Mouse (Mus musculus) gastrocnemius, postnatal 36 days (tissue): ENCODE results near the gene Ddx1. TPM values are rescaled to one million over a fixed set of nuclear protein-coding genes. Genes with fewer than 3 reads are reported as not detected.

Source experiments
- DNase-seq, 2 experiments: peaks; one replicate each; pipeline ENCODE4 v3.0.0; 2022
- intact Hi-C: fragments of 180-260 bp; cut with DNase I; formaldehyde crosslinking; loops from one replicate; pipeline ENCODE4 v1.15.1; 2025
- long read RNA-seq, 2 experiments: library from polyadenylated mRNA; stranded (forward); transcript quantifications; one replicate each; pipeline ENCODE4 v2.0.0; 2021
- total RNA-seq, 2 experiments: library from RNA; stranded (reverse); gene quantifications; 2 replicates each; pipeline ENCODE4 v1.2.3; 2021

Ddx1 gene
- 100 to 1,000 TPM in 1 of 2 experiments, 10 to 100 TPM in 1; 91.7 to 113 TPM for total RNA-seq
- long read RNA-seq, experiment 1, full-length matches to known transcripts, result 106 of 128 reads
- long read RNA-seq, experiment 1, partial matches to known transcripts, result 18 of 128 reads
- long read RNA-seq, experiment 1, other reads (novel, unspliced or antisense), result 4 of 128 reads
- long read RNA-seq, experiment 2, full-length matches to known transcripts, result 143 of 168 reads
- long read RNA-seq, experiment 2, partial matches to known transcripts, result 20 of 168 reads
- long read RNA-seq, experiment 2, other reads (novel, unspliced or antisense), result 5 of 168 reads

- DNase-seq, result peak; percentile 61 to 69
- intact Hi-C loops, result no loop called here
Measured at GRCm38 (mm10) chr12:13248691-13249572, at the start of gene Ddx1. Ddx1 (minus strand) TSS chr12:13249213.

- intact Hi-C loops, result no loop called here
Measured at GRCm38 (mm10) chr12:13293421-13293881, 44.4 kb upstream of the Ddx1 start.

GRCm38 (mm10) chr12:13291453-13291852 is 42.4 kb upstream of the Ddx1 start:
- intact Hi-C loops, result no loop called here

More at GRCm38 (mm10) chr12:13293421-13293881, 44.4 kb upstream of the Ddx1 start:
- DNase-seq, result no peak

GRCm38 (mm10) chr12:13269570-13270390 is 20.8 kb upstream of the Ddx1 start:
- intact Hi-C loops, result no loop called here
- no peak for DNase-seq

More at GRCm38 (mm10) chr12:13291453-13291852, 42.4 kb upstream of the Ddx1 start:
- no peak for DNase-seq

GRCm38 (mm10) chr12:13268826-13269449 is 19.9 kb upstream of the Ddx1 start, which contains the start of gene Nbas:
Nbas (plus strand) TSS chr12:13269133.
- intact Hi-C loops, result no loop called here
- DNase-seq, result peak; percentile 77 to 79

GRCm38 (mm10) chr12:13268412-13268811 is 19.4 kb upstream of the Ddx1 start:
- no peak for DNase-seq
- intact Hi-C loops, result no loop called here

GRCm38 (mm10) chr12:13255701-13256100 is 6.7 kb upstream of the Ddx1 start:
- intact Hi-C loops, result no loop called here
- DNase-seq, result no peak

- no peak for DNase-seq
- intact Hi-C loops, result no loop called here
Measured at GRCm38 (mm10) chr12:13255068-13255467, 6.1 kb upstream of the Ddx1 start.

GRCm38 (mm10) chr12:13249573-13249919 is 533 bp upstream of the Ddx1 start:
- no peak for DNase-seq
- intact Hi-C loops, result no loop called here

- intact Hi-C loops, result no loop called here
- DNase-seq, result no peak
Measured at GRCm38 (mm10) chr12:13242453-13242852, 6.6 kb downstream of the Ddx1 start.

GRCm38 (mm10) chr12:13218101-13218514 is 30.9 kb downstream of the Ddx1 start:
- no peak for DNase-seq
- intact Hi-C loops, result loop anchor here (5.0 to 10.0 kb wide), 2 partner anchors 433 to 896 kb away; no protein-coding TSS in a partner anchor

GRCm38 (mm10) chr12:13217568-13217967 is 31.4 kb downstream of the Ddx1 start:
- no peak for DNase-seq
- intact Hi-C loops, result loop anchor here (5.0 to 10.0 kb wide), 2 partner anchors 433 to 895 kb away; no protein-coding TSS in a partner anchor

GRCm38 (mm10) chr12:13216501-13217103 is 32.4 kb downstream of the Ddx1 start:
- DNase-seq, result no peak
- intact Hi-C loops, result loop anchor here (5.0 to 10.0 kb wide), 2 partner anchors 432 to 894 kb away; no protein-coding TSS in a partner anchor

- DNase-seq, result peak; percentile 69 to 76
- intact Hi-C loops, result loop anchor here (2.0 to 10.0 kb wide), 4 partner anchors 272 to 892 kb away; no protein-coding TSS in a partner anchor
Measured at GRCm38 (mm10) chr12:13214345-13215278, 34.4 kb downstream of the Ddx1 start.

- intact Hi-C loops, result loop anchor here (2.0 to 10.0 kb wide), 2 partner anchors 427 to 589 kb away; no protein-coding TSS in a partner anchor
- DNase-seq, result peak; percentile 22 to 35
Measured at GRCm38 (mm10) chr12:13211746-13212482, 37.1 kb downstream of the Ddx1 start.

- intact Hi-C loops, result loop anchor here (10.0 kb wide), 1 partner anchor 425 kb away; no protein-coding TSS in a partner anchor
- DNase-seq, result no peak
Measured at GRCm38 (mm10) chr12:13209692-13210377, 39.2 kb downstream of the Ddx1 start.

- DNase-seq, result no peak
- intact Hi-C loops, result no loop called here
Measured at GRCm38 (mm10) chr12:13208983-13209451, 40.0 kb downstream of the Ddx1 start.
